Mouse (Mus musculus): ENCODE measurements around the gene Fryl.

- TF ChIP-seq GATA1 (IDR thresholded peaks at IDR 0.05; ENCODE audit: borderline replicate concordance, low read length) (no peak), FLI1 (IDR thresholded peaks at IDR 0.05; ENCODE audit: low read length) (no peak)
Observed at GRCm38 (mm10) chr5:72976539-72976938, 279.9 kb downstream of the Fryl start.
